Mouse (Mus musculus): Measurements from ENCODE around the gene Gm49337. TPM values are rescaled to one million over a fixed set of nuclear protein-coding genes. Genes with fewer than 3 reads are reported as not detected.
A peak's percentile ranks its signal among the peaks of the same experiment; 100 is the strongest.

Gene Gm49337
- total RNA-seq, 2 experiments from 2014 or later, result 0.47 TPM; not detected in 1

DNA sequence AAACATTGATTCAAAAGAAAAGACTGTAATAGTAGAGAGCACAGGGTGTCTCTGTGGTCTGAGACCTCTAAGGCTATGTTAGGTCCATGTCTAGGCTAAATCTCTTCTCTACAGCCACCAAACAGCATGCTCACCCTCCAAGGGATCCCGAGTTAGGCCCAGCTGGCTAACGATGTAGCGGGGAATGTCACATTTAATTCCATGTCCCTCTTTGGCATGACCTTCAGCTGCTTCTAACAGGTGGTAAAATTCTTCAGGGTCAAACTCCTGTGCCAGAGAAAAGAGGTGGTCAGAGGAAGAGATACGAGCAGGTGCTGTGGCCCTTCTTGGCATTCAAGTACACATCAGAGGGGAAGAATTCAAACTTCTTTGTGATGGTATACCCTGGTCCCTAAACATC, 144.4 kb downstream of the Gm49337 start:
- TF ChIP-seq CTCF (IDR thresholded peaks at IDR 0.05), result no peak
- no peak for DNase-seq
- Histone ChIP-seq H3K4me3 (no peak overlapping the region), H3K27ac (no peak overlapping the region)
- intact Hi-C loops (cut with DNase I), result no loop called here

- no peak for TF ChIP-seq CTCF (IDR thresholded peaks at IDR 0.05)
Observed at GRCm38 (mm10) chr4:116322127-116322526, 148.9 kb downstream of the Gm49337 start.

GRCm38 (mm10) chr4:116329256-116329655, 156.1 kb downstream of the Gm49337 start:
- intact Hi-C loops (cut with DNase I), result no loop called here
- DNase-seq, result no peak
- Histone ChIP-seq H3K4me3 (no peak overlapping the region), H3K27ac (no peak overlapping the region)
- TF ChIP-seq CTCF (IDR thresholded peaks at IDR 0.05), result no peak

More at GRCm38 (mm10) chr4:116322127-116322526, 148.9 kb downstream of the Gm49337 start:
- H3K27ac ChIP-seq, result no peak overlapping the region
- intact Hi-C loops (cut with DNase I), result no loop called here
- no peak overlapping the region for H3K4me3 ChIP-seq
- no peak for DNase-seq

DNA sequence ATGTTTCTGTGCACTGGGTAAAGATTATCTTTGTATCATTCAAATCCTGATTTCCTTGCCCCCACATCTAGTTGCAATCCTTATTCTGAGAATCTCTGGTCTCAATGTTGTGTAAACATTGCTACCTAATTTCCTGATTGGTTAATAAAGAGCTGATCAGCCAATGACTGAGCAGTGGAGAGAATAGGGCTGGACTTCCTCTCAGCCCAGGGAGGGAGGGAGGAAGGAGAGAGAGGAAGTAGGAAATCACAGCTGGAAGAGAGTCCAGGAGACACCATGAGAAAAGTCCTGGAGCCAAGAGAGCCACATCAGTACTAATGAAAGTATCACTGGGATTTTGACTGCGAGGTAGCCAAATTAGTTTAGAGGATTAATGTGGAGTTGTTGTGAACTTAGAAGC, 163.1 kb downstream of the Gm49337 start:
- H3K27ac ChIP-seq, result no peak overlapping the region
- H3K4me3 ChIP-seq, result no peak overlapping the region
- no peak for DNase-seq
- intact Hi-C loops (cut with DNase I), result no loop called here
- no peak for TF ChIP-seq CTCF (IDR thresholded peaks at IDR 0.05)

DNA sequence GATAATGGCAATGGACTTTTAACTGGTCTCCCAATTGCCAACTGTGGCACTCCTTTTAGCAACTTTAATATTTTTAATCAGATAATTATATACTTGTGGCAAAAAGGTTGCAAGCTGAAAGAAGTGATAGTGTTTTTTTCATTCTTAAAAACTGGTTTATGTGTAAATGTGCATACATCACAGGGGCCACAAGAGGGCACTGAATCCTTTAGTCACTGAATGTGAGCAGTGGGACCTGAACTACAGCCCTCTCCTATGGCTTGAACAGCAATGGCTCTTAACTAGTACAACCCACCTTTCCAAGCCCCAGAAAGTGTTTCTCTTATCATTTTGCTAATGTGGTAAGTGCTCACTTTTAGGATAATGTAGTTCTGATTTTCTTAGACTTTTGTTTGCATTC, 168.9 kb downstream of the Gm49337 start:
- TF ChIP-seq CTCF (IDR thresholded peaks at IDR 0.05), result peak; percentile 83
- intact Hi-C loops (cut with DNase I), result loop anchor here (2.0 to 5.0 kb wide), 3 partner anchors 61 to 165 kb away; partner anchors contain the start of gene Ipp
- Histone ChIP-seq H3K27ac (no peak overlapping the region), H3K4me3 (no peak overlapping the region)
- DNase-seq, result peak; percentile 56

Other genes starting within 250 kb of the Gm49337 start
- not detected for gene Dmbx1, start 233.5 kb upstream of the Gm49337 start, total RNA-seq (2021)
- under 1 TPM; 0.20 to 0.22 TPM for gene Faah, start 155.5 kb upstream of the Gm49337 start, total RNA-seq (2021)
- 10 to 100 TPM; 12.3 to 16.9 TPM for gene Nsun4, start 119.5 kb upstream of the Gm49337 start, total RNA-seq (2021)
- 100 to 1,000 TPM; 765 to 991 TPM for gene Uqcrh, start 98.3 kb upstream of the Gm49337 start, total RNA-seq (2021)
- gene Lrrc41, start 98.1 kb upstream of the Gm49337 start, total RNA-seq (2021), result 10 to 100 TPM; 21.2 to 22.1 TPM
- gene Rad54l, start 49.7 kb upstream of the Gm49337 start, total RNA-seq (2021), result under 1 TPM; 0.23 to 0.36 TPM
- 10 to 100 TPM; 47.9 to 50.7 TPM for gene Pomgnt1, start 49.5 kb upstream of the Gm49337 start, total RNA-seq (2021)
- gene Lurap1, start 22.0 kb upstream of the Gm49337 start, total RNA-seq (2021), result 1 to 10 TPM; 4.9 to 6.9 TPM
- gene Tspan1, start 5.8 kb upstream of the Gm49337 start, total RNA-seq (2021), result under 1 TPM in 1 of 2 experiments, not detected in 1; 0.17 TPM
- gene 1700042G07Rik, start within 50 bp of the Gm49337 start, total RNA-seq (2021), result not detected
- 1 to 10 TPM; 5.6 to 7.3 TPM for gene Pik3r3, start 48.2 kb downstream of the Gm49337 start, total RNA-seq (2021)

Data from gastrocnemius, adult 2 months (tissue).